ENCODE assay signal across 8 mouse cellular contexts in the genomic region with DNA sequence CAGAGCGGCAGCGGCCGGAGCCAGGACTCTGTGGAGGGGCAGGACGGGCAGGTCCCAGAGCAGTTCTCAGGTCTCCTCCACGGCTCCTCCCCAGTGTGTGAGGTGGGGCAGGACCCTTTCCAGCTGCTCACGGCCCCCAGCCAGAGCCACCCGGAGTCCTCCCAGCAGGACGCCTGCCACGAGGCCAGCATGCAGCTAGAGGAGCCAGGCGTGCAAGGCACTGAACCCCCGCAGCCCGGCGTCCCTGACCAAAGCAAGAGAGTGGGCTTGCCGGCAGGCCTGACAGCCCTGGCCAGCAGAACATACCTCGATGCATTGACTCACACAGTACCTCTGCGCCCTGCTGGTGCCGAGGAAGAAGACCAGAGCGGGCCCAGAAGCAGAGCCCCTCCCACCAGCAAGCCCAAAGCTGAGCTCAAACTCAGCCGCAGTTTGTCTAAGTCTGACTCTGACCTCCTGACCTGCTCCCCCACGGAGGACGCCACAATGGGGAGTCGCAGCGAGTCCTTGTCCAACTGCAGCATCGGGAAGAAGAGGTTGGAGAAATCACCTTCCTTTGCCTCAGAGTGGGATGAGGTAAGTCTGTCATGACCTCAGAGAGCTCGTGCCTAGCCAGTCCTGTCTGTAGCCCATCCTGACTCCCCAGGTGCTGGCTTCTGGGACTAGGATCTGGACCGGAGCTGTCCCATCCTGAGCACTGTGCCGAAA.
DNase-seq lines count a peak whose midpoint lies in the region; ATAC-seq and TF ChIP-seq lines count a peak whose summit lies in the region.

No protein-coding gene starts in this region.

- no peaks in the 10 kb centered on the region for H3K27me3 ChIP-seq in heart, embryonic 16.5 days (ENCODE audit: control insufficient read depth, insufficient read depth, low read length)
- H3K27me3 ChIP-seq in limb, embryonic 12.5 days: no peaks in the 10 kb centered on the region; the same call in 1 of the 2 replicates
- H3K27me3 ChIP-seq in midbrain, embryonic 14.5 days (ENCODE audit: control insufficient read depth, insufficient read depth, low read length): no peaks in the 10 kb centered on the region

- peak overlapping the region; percentile 48 for H3K4me3 ChIP-seq in bone marrow, adult 2 months (replicated peaks; ENCODE audit: control insufficient read depth, low read depth, low read length)
- H3K4me3 ChIP-seq in embryonic fibroblast, embryonic 13.5 days (ENCODE audit: insufficient read depth, low read length): no peak overlapping the region
- peak overlapping the region; percentile 49 for H3K4me3 ChIP-seq in heart, embryonic 16.5 days (ENCODE audit: low read length)
- H3K4me3 ChIP-seq in limb, embryonic 12.5 days (replicated peaks): peak overlapping the region; percentile 19
- no peak overlapping the region for H3K4me3 ChIP-seq in midbrain, embryonic 14.5 days (replicated peaks; ENCODE audit: low read depth, low read length)

- H3K27ac ChIP-seq in bone marrow, adult 2 months (ENCODE audit: control insufficient read depth, insufficient read depth, low read depth, low read length, poor library complexity): peak overlapping the region; percentile 70
- H3K27ac ChIP-seq in embryonic fibroblast, embryonic 13.5 days (ENCODE audit: insufficient read depth, low read length): peak overlapping the region; percentile 43
- H3K27ac ChIP-seq in heart, embryonic 16.5 days (ENCODE audit: low read length): peak overlapping the region; percentile 93
- peak overlapping the region; percentile 93 for H3K27ac ChIP-seq in limb, embryonic 12.5 days
- peak overlapping the region; percentile 34; the same call in 1 of the 2 replicates for H3K27ac ChIP-seq in midbrain, embryonic 14.5 days (replicated peaks; ENCODE audit: low read depth, low read length)

- no peak for DNase-seq in midbrain, embryonic 14.5 days
- peak; percentile 64 to 68 for DNase-seq in thymus, postnatal 36 days
- no peak for DNase-seq in layer of hippocampus, postnatal 36 days
- DNase-seq in frontal cortex, postnatal 14 days (ENCODE audit: low spot score in 2 of 2): no peak

- H3K4me2 ChIP-seq in heart, embryonic 16.5 days (ENCODE audit: low read depth, low read length): peak overlapping the region; percentile 65
- peak overlapping the region; percentile 45 for H3K4me2 ChIP-seq in limb, embryonic 12.5 days
- H3K4me2 ChIP-seq in midbrain, embryonic 14.5 days (ENCODE audit: low read length): peak overlapping the region; percentile 23

- H3K36me3 ChIP-seq in heart, embryonic 16.5 days (ENCODE audit: control insufficient read depth, insufficient read depth): 0 out of 2 replicates have a peak, but pooled peaks cover 4% of the 10 kb centered on the region
- peaks cover 33% of the 10 kb centered on the region for H3K36me3 ChIP-seq in limb, embryonic 12.5 days
- H3K36me3 ChIP-seq in midbrain, embryonic 14.5 days (ENCODE audit: control insufficient read depth, insufficient read depth, low read length): peaks cover 21% of the 10 kb centered on the region

- ATAC-seq in heart, embryonic 16.5 days (replicated peaks; ENCODE audit: extremely low read depth, insufficient read depth, low FRiP score): peak; percentile 67
- no peak for ATAC-seq in limb, embryonic 12.5 days (ENCODE audit: insufficient number of reproducible peaks, insufficient read depth, low FRiP score, low TSS enrichment, low read depth)
- ATAC-seq in midbrain, embryonic 14.5 days (ENCODE audit: low FRiP score, low TSS enrichment): no peak

- no peaks in the 10 kb centered on the region for H3K9me3 ChIP-seq in heart, embryonic 16.5 days (replicated peaks; ENCODE audit: control insufficient read depth, low read length)
- no peaks in the 10 kb centered on the region for H3K9me3 ChIP-seq in limb, embryonic 12.5 days
- H3K9me3 ChIP-seq in midbrain, embryonic 14.5 days (ENCODE audit: control insufficient read depth, low read length): no peaks in the 10 kb centered on the region

- H3K9ac ChIP-seq in heart, embryonic 16.5 days (ENCODE audit: low read length): peak overlapping the region; percentile 70
- peak overlapping the region; percentile 46; the same call in 1 of the 2 replicates for H3K9ac ChIP-seq in limb, embryonic 12.5 days (replicated peaks)
- H3K9ac ChIP-seq in midbrain, embryonic 14.5 days (replicated peaks; ENCODE audit: low read length): 0 out of 2 replicates have a peak overlapping the region, but pooled peaks have one; percentile 3

- peak; percentile 26; the same call in 1 of the 2 replicates for TF ChIP-seq POLR2A in bone marrow, adult 2 months (IDR thresholded peaks at IDR 0.05; ENCODE audit: borderline replicate concordance, control insufficient read depth, low read depth, low read length)
- TF ChIP-seq POLR2A in embryonic fibroblast, embryonic 13.5 days (IDR thresholded peaks at IDR 0.05; ENCODE audit: low read depth, low read length): no peak

- 3% methylated on average over 27 of the region's 27 CpGs for WGBS in bone marrow, adult 2 months
- 26% methylated on average over 27 of the region's 27 CpGs for WGBS in heart, embryonic 16.5 days
- 39% methylated on average over 27 of the region's 27 CpGs for WGBS in limb, embryonic 12.5 days
- 30% methylated on average over 27 of the region's 27 CpGs for WGBS in midbrain, embryonic 14.5 days

- H3K4me1 ChIP-seq in bone marrow, adult 2 months (ENCODE audit: control insufficient read depth, insufficient read depth, low read length): peaks cover 8% of the 10 kb centered on the region
- peaks cover 18% of the 10 kb centered on the region for H3K4me1 ChIP-seq in embryonic fibroblast, embryonic 13.5 days (ENCODE audit: control insufficient read depth, insufficient read depth, low read length)
- H3K4me1 ChIP-seq in heart, embryonic 16.5 days (ENCODE audit: control insufficient read depth, insufficient read depth, low read length): peaks cover 49% of the 10 kb centered on the region
- peaks cover 48% of the 10 kb centered on the region for H3K4me1 ChIP-seq in limb, embryonic 12.5 days (replicated peaks)
- H3K4me1 ChIP-seq in midbrain, embryonic 14.5 days (ENCODE audit: control insufficient read depth, insufficient read depth, low read length): peaks cover 15% of the 10 kb centered on the region

- TF ChIP-seq CTCF in bone marrow, adult 2 months (IDR thresholded peaks at IDR 0.05; ENCODE audit: control insufficient read depth, insufficient read depth, low read length): no peak
- no peak for TF ChIP-seq CTCF in embryonic fibroblast, embryonic 13.5 days (IDR thresholded peaks at IDR 0.05; ENCODE audit: borderline replicate concordance, insufficient read depth, low read length)

Comparison
In these comparisons a context has a peak if more than half of its experiments do, and no peak if none do; other contexts are left out.
1. H3K27ac ChIP-seq: peak in every context shown above with its lines; median percentile 93 in heart, embryonic 16.5 days; 93 in limb, embryonic 12.5 days; 70 in bone marrow, adult 2 months; 43 in embryonic fibroblast, embryonic 13.5 days; 34 in midbrain, embryonic 14.5 days.
2. H3K4me3 ChIP-seq: peak in bone marrow, adult 2 months (single experiment), heart, embryonic 16.5 days (single experiment) and limb, embryonic 12.5 days (single experiment); none in embryonic fibroblast, embryonic 13.5 days (single experiment) and midbrain, embryonic 14.5 days (single experiment).
3. H3K9ac ChIP-seq: peak in every context shown above with its lines; median percentile 70 in heart, embryonic 16.5 days; 46 in limb, embryonic 12.5 days; 3 in midbrain, embryonic 14.5 days.
4. DNase-seq: peak in thymus, postnatal 36 days (2 of 2); none in midbrain, embryonic 14.5 days (single experiment), layer of hippocampus, postnatal 36 days (0 of 2) and frontal cortex, postnatal 14 days (0 of 2).
5. Peak in every context shown above with its lines, with median percentiles within 50 percentile points of each other: H3K4me2 ChIP-seq.